Mouse (Mus musculus) macrophage (primary cell): ENCODE results near the gene Ccdc172. TPM values are rescaled to one million over a fixed set of nuclear protein-coding genes. Genes with fewer than 3 reads are reported as not detected.

ENCODE experiments used
- H3K27ac ChIP-seq: fragments of 350-480 bp; formaldehyde crosslinking; 2 replicates; pipeline ENCODE4 v1.9.0; 2021
- H3K36me3 ChIP-seq: fragments of 350-480 bp; formaldehyde crosslinking; 2 replicates; pipeline ENCODE4 v1.9.0; 2021; ENCODE audit errors: inconsistent target
- H3K4me3 ChIP-seq: fragments of 350-480 bp; formaldehyde crosslinking; 2 replicates; pipeline ENCODE4 v1.9.0; 2021; ENCODE audit errors: inconsistent target
- H3K79me2 ChIP-seq: fragments of 350-480 bp; formaldehyde crosslinking; 2 replicates; pipeline ENCODE4 v1.9.0; 2021; ENCODE audit errors: inconsistent target
- WGBS: methylation state at CpG from one replicate; pipeline ENCODE4 v1.1.7; 2026; ENCODE audit warnings: inconsistent platforms; ENCODE audit not compliant: missing documents; 5-methylcytosine and 5-hydroxymethylcytosine counted together
- polyA plus RNA-seq: library from polyadenylated mRNA; stranded (reverse); fragments of 250-400 nt; gene quantifications from 3 replicates; pipeline ENCODE4 v1.2.4, GENCODE M21; 2018; ENCODE audit warnings: inconsistent platforms

The Ccdc172 gene
- polyA plus RNA-seq, 1 experiment from 2014 or later = not detected

- no peak overlapping the region for H3K4me3 ChIP-seq
- H3K36me3 ChIP-seq = no peaks in the 10 kb centered on the region
- H3K79me2 ChIP-seq = no peaks in the 10 kb centered on the region
- 93% methylated on average over 10 of the region's 10 CpGs for WGBS
- H3K27ac ChIP-seq = no peak overlapping the region
These were observed 24.9 kb downstream of the Ccdc172 start for GRCm38 (mm10) chr19:58536691-58537090.

GRCm38 (mm10) chr19:58540396-58540795 lies 28.6 kb downstream of the Ccdc172 start:
- 35% methylated on average over 5 of the region's 5 CpGs for WGBS
- Histone ChIP-seq H3K36me3 (no peaks in the 10 kb centered on the region), H3K27ac (no peak overlapping the region), H3K4me3 (no peak overlapping the region), H3K79me2 (no peaks in the 10 kb centered on the region)

GRCm38 (mm10) chr19:58548367-58548766 lies 36.6 kb downstream of the Ccdc172 start:
- Histone ChIP-seq H3K4me3 (no peak overlapping the region), H3K36me3 (no peaks in the 10 kb centered on the region), H3K27ac (no peak overlapping the region), H3K79me2 (no peaks in the 10 kb centered on the region)
- 79% methylated on average over 4 of the region's 4 CpGs for WGBS

- Histone ChIP-seq H3K4me3 (no peak overlapping the region), H3K79me2 (no peaks in the 10 kb centered on the region), H3K36me3 (no peaks in the 10 kb centered on the region), H3K27ac (no peak overlapping the region)
- 83% methylated on average over 1 of the region's 1 CpGs for WGBS
These were observed 38.7 kb downstream of the Ccdc172 start for GRCm38 (mm10) chr19:58550489-58550888.

DNA sequence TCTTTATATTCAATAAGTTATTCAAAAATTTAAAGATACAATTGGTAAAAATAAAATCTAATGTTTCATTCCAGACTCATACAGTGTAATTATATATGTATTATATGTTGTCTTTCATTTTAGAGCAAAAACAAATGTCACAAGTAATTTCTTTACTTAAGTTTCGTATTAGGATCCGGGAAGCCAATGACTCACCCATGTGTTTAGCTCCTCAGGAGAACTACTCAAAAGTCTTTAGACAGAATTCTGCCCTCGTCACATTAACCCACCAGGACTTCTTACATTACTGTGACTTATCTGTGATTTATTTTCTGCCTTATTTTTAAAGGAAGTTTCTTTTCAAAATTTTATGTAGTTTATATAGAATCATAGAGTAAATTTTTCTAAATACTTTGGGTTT lies 39.1 kb downstream of the Ccdc172 start:
- WGBS = 80% methylated on average over 3 of the region's 3 CpGs
- no peak overlapping the region for H3K27ac ChIP-seq
- H3K4me3 ChIP-seq = no peak overlapping the region
- no peaks in the 10 kb centered on the region for H3K36me3 ChIP-seq
- H3K79me2 ChIP-seq = no peaks in the 10 kb centered on the region

DNA sequence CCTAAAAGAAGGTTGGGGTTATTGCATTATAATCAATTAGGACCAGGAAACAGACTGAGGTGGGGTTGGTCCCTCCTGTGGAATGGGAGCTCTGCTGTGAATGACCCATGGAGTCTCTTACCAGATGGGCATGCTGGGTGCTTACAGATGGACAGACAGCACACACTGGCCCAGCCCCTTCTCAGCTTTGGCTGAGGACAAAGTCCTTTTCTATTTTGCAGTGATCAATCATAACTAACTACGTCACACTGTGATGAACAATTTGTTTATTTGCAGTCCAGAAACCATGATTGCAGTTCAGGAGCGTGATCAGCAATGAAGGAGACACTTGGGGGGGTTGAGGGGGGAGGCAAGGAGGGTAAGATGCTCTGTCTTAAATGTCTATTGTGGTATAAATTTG lies 43.2 kb downstream of the Ccdc172 start:
- 100% methylated on average over 2 of the region's 2 CpGs for WGBS
- Histone ChIP-seq H3K27ac (no peak overlapping the region), H3K79me2 (no peaks in the 10 kb centered on the region), H3K4me3 (no peak overlapping the region), H3K36me3 (no peaks in the 10 kb centered on the region)

GRCm38 (mm10) chr19:58558352-58558751 lies 46.6 kb downstream of the Ccdc172 start:
- H3K36me3 ChIP-seq = no peaks in the 10 kb centered on the region
- H3K27ac ChIP-seq = no peak overlapping the region
- H3K4me3 ChIP-seq = no peak overlapping the region
- no peaks in the 10 kb centered on the region for H3K79me2 ChIP-seq
- 42% methylated on average over 5 of the region's 5 CpGs for WGBS

DNA sequence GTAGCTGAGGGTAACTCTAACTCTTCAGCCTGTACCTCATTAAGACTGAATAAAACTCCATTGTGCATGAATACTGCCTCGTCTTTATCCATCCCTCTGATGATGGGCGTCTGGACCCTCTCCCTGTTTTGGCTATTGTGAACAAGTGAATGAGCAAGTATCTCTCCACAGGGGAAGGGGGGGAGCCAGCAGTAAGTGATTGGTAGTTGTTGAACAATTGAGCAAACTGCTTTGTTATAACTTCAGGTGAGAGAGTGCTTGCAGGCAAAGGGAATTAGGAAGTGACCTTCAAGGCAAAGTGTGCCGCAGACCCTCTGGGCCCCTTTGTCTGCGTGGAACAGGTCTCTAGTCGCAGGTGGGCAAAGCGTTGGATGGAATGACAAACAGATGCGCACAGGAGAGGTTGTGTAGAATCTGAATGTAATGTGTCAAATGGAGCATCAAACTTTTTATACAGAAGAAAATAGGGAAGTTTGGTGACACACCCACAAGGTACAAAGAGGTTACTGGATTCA lies 50.6 kb downstream of the Ccdc172 start:
- H3K27ac ChIP-seq = no peak overlapping the region
- WGBS = 95% methylated on average over 7 of the region's 7 CpGs
- no peak overlapping the region for H3K4me3 ChIP-seq
- no peaks in the 10 kb centered on the region for H3K79me2 ChIP-seq
- H3K36me3 ChIP-seq = no peaks in the 10 kb centered on the region

- Histone ChIP-seq H3K4me3 (no peak overlapping the region), H3K36me3 (no peaks in the 10 kb centered on the region), H3K79me2 (no peaks in the 10 kb centered on the region), H3K27ac (no peak overlapping the region)
- WGBS = 94% methylated on average over 2 of the region's 2 CpGs
These were observed 59.8 kb downstream of the Ccdc172 start for GRCm38 (mm10) chr19:58571566-58571965.

DNA sequence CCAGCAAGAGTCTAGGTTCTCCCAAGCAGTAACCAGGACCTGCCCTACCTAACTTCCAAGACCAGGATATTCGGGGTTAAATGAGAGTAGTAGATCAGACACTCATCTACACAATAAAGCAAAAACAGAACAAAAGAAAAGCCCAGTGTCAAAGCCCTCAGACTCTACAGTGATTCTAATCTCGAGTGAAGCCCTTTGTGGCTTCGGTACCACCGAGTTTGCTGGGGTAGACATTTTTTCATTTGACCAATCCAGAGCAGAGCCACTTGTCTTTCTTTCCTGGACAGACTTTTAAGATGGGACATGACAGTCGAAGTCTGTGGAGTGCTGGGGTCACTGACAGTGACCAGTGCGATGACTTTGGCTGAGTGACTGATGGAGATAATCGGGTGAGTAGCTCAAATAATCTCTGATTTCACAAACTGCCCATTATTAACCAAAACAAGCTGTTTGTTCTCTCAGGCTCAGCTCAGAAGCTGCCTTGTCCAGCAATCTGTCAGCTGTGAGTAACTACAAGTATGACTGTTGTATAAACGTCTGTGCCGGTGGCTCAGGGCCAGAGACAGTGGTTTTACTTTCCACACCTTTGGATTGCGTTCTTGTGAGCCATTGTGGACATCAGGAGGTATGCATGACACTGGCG lies 60.8 kb downstream of the Ccdc172 start:
- 67% methylated on average over 11 of the region's 11 CpGs for WGBS
- Histone ChIP-seq H3K79me2 (no peaks in the 10 kb centered on the region), H3K36me3 (no peaks in the 10 kb centered on the region)

GRCm38 (mm10) chr19:58573072-58573438 lies 61.3 kb downstream of the Ccdc172 start:
- Histone ChIP-seq H3K79me2 (no peaks in the 10 kb centered on the region), H3K4me3 (no peak overlapping the region), H3K27ac (no peak overlapping the region), H3K36me3 (no peaks in the 10 kb centered on the region)
- 85% methylated on average over 3 of the region's 3 CpGs for WGBS

More for the DNA sequence above, 60.8 kb downstream of the Ccdc172 start:
- Histone ChIP-seq H3K4me3 (no peak overlapping the region), H3K27ac (no peak overlapping the region)

DNA sequence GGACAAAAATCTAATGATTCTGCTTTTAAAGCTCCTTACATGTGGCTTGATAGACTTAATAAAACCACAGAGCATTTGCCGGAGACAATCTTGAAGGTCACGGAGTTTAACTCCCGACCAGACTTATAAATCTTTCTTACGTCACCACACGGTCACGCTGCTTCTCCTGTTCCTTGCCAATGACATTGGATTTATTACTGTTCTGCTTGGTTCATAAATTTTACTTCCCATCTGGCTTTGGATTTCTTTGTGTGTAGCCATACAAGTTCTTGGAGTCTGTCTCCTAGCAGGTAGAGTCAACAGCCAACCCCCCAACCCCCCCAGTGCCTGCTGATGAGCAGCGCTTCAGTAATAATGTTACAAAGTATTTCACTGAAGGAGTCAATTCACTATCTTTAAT lies 70.2 kb downstream of the Ccdc172 start:
- Histone ChIP-seq H3K79me2 (no peaks in the 10 kb centered on the region), H3K27ac (no peak overlapping the region), H3K4me3 (no peak overlapping the region), H3K36me3 (no peaks in the 10 kb centered on the region)
- 29% methylated on average over 7 of the region's 7 CpGs for WGBS

DNA sequence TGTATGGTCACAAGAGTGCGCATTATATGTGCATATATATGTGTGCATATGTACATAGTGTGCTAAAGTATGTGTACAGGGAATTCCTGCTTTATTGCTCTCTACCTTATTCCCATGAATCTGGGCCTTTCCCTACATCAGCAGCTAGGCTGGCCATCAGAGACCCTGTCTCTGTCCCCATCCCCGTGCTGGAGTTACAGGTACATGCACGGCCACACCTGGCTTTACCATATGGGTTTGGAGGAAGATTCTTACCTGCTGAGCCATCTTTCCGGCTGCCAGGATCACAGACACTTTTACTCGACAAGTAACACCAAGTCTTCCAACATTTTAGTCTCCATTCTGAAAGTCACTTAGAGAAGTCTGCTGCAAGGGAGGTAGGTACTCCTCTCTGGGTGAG lies 71.2 kb downstream of the Ccdc172 start:
- 91% methylated on average over 5 of the region's 5 CpGs for WGBS
- Histone ChIP-seq H3K4me3 (no peak overlapping the region), H3K36me3 (no peaks in the 10 kb centered on the region), H3K79me2 (no peaks in the 10 kb centered on the region), H3K27ac (no peak overlapping the region)

DNA sequence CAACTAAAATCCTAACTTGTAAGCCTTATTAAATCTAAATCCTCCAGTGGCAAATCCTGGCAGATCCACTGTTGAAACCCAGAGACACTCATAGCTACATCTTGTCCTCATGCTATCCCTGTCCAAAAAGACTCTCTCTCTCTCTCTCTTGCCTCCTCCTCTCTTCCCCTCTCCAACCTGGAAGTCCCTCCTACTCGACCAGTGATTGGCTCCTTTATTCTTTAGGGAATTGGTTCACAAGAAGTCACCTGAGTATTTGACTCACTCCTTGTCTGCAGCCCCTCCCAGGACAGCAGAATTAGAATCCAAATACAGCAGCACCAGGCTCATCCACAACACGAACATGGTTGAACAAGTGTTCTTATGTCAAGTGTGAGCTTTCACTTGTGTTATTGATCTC lies 74.3 kb downstream of the Ccdc172 start:
- whole genome bisulfite sequencing = 80% methylated on average over 2 of the region's 2 CpGs
- Histone ChIP-seq H3K36me3 (no peaks in the 10 kb centered on the region), H3K4me3 (no peak overlapping the region), H3K79me2 (no peaks in the 10 kb centered on the region), H3K27ac (no peak overlapping the region)

DNA sequence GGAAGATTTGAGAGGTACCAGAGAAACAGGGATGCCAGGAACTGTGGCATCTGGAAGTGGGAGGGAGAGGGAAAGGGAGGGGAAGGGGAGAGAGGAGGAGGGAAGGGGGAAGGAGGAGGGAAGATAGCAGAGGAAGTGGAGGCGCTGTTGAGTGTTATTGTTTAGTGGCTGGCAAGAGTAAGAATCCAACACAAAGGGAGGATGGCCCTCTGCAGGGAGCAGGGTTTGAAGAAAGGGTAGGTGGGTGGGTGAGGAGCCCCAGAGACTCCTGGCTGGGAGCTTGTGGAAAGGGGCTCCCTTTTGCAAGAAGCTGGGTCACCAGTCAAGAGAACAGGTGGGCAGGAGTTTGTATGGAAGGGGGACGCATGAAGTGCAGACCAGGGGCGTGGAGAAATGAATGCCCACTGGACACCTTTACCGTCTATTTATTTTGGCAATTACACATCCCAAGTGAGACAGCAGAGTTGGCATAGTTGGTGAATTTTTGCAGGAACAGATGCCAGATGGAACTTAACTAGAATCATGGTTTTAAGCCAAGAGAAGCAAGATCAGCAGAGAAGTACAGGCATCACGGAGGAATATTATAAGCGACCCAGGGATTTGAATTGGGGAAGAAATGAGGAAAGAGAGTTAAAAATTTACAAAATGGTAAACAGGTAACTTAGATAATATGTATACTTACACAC lies 78.6 kb downstream of the Ccdc172 start:
- Histone ChIP-seq H3K27ac (no peak overlapping the region), H3K79me2 (no peaks in the 10 kb centered on the region), H3K36me3 (no peaks in the 10 kb centered on the region), H3K4me3 (no peak overlapping the region)
- WGBS = 84% methylated on average over 6 of the region's 6 CpGs
